Mouse (Mus musculus): ENCODE results near the gene Sst.
"Not testable (repeated sequence)": the region's sequence is repeated elsewhere in the genome, so short reads cannot be mapped to it uniquely, and the experiment has no call there.

Sst gene

GRCm38 (mm10) chr16:23890636-23891035 lies at the start of gene Sst:
Gene Sst, minus strand, starts transcription at chr16:23890958.
- no peak for DNase-seq (ENCODE audit: low spot score)

- no peak for DNase-seq (ENCODE audit: low spot score)
Observed at GRCm38 (mm10) chr16:23934397-23934796, 43.6 kb upstream of the Sst start.

GRCm38 (mm10) chr16:23932294-23932693 lies 41.5 kb upstream of the Sst start, which contains the start of gene Rtp2:
Gene Rtp2, minus strand, starts transcription at chr16:23932394.
- DNase-seq (ENCODE audit: low spot score) = no peak

- no peak for DNase-seq (ENCODE audit: low spot score)
Observed at GRCm38 (mm10) chr16:23931275-23931674, 40.5 kb upstream of the Sst start.

- DNase-seq (ENCODE audit: low spot score) = no peak
Observed at GRCm38 (mm10) chr16:23930426-23931073, 39.8 kb upstream of the Sst start.

GRCm38 (mm10) chr16:23927301-23928114 lies 36.8 kb upstream of the Sst start:
- peak; percentile 50 for DNase-seq (ENCODE audit: low spot score)

GRCm38 (mm10) chr16:23922906-23923305 lies 32.1 kb upstream of the Sst start:
- DNase-seq (ENCODE audit: low spot score) = no peak

- DNase-seq (ENCODE audit: low spot score) = no peak
Observed at GRCm38 (mm10) chr16:23921697-23922096, 30.9 kb upstream of the Sst start.

- DNase-seq (ENCODE audit: low spot score) = no peak
Observed at GRCm38 (mm10) chr16:23919418-23919817, 28.7 kb upstream of the Sst start.

GRCm38 (mm10) chr16:23913401-23913800 lies 22.6 kb upstream of the Sst start:
- no peak for DNase-seq (ENCODE audit: low spot score)

- DNase-seq (ENCODE audit: low spot score) = no peak
Observed at GRCm38 (mm10) chr16:23912741-23913140, 22.0 kb upstream of the Sst start.

- DNase-seq (ENCODE audit: low spot score) = not testable (repeated sequence)
Observed at GRCm38 (mm10) chr16:23909015-23909354, 18.2 kb upstream of the Sst start.

GRCm38 (mm10) chr16:23908076-23909014 lies 17.6 kb upstream of the Sst start:
- DNase-seq (ENCODE audit: low spot score) = not testable (repeated sequence)

- not testable (repeated sequence) for DNase-seq (ENCODE audit: low spot score)
Observed at GRCm38 (mm10) chr16:23906586-23906985, 15.8 kb upstream of the Sst start.

GRCm38 (mm10) chr16:23901411-23901810 lies 10.7 kb upstream of the Sst start:
- no peak for DNase-seq (ENCODE audit: low spot score)

GRCm38 (mm10) chr16:23900061-23900460 lies 9.3 kb upstream of the Sst start:
- DNase-seq (ENCODE audit: low spot score) = no peak

- peak; percentile 54 for DNase-seq (ENCODE audit: low spot score)
Observed at GRCm38 (mm10) chr16:23898840-23899239, 8.1 kb upstream of the Sst start.

- peak; percentile 24 for DNase-seq (ENCODE audit: low spot score)
Observed at GRCm38 (mm10) chr16:23897984-23898586, 7.3 kb upstream of the Sst start.

GRCm38 (mm10) chr16:23897486-23897885 lies 6.7 kb upstream of the Sst start:
- DNase-seq (ENCODE audit: low spot score) = no peak

GRCm38 (mm10) chr16:23895135-23895534 lies 4.4 kb upstream of the Sst start:
- no peak for DNase-seq (ENCODE audit: low spot score)

GRCm38 (mm10) chr16:23890151-23890550 lies 607 bp downstream of the Sst start:
- DNase-seq (ENCODE audit: low spot score) = no peak

Measured in testis, postnatal 14 days (tissue).